Mouse (Mus musculus): ENCODE measurements around the gene Atp5j.

Atp5j gene

GRCm38 (mm10) chr16:84835441-84835822, at the start of gene Atp5j:
TSS of gene Atp5j (minus strand) at chr16:84835625.
- DNase-seq (ENCODE audit: low read depth in 1 of 2, low spot score in 2 of 2): no peak

GRCm38 (mm10) chr16:84884572-84884971, 49.1 kb upstream of the Atp5j start:
- DNase-seq (ENCODE audit: low read depth in 1 of 2, low spot score in 2 of 2): no peak

- DNase-seq (ENCODE audit: low read depth in 1 of 2, low spot score in 2 of 2): no peak
Measured at GRCm38 (mm10) chr16:84881754-84882321, 46.4 kb upstream of the Atp5j start.

- DNase-seq (ENCODE audit: low read depth in 1 of 2, low spot score in 2 of 2): no peak
Measured at GRCm38 (mm10) chr16:84881168-84881567, 45.7 kb upstream of the Atp5j start.

- peak in 1 of 2 experiments; percentile 15 for DNase-seq (ENCODE audit: low read depth in 1 of 2, low spot score in 2 of 2)
Measured at GRCm38 (mm10) chr16:84879146-84879545, 43.7 kb upstream of the Atp5j start.

GRCm38 (mm10) chr16:84876082-84876481, 40.7 kb upstream of the Atp5j start:
- DNase-seq (ENCODE audit: low read depth in 1 of 2, low spot score in 2 of 2): no peak

GRCm38 (mm10) chr16:84875718-84876035, 40.3 kb upstream of the Atp5j start:
- DNase-seq (ENCODE audit: low read depth in 1 of 2, low spot score in 2 of 2): no peak

GRCm38 (mm10) chr16:84875012-84875717, 39.7 kb upstream of the Atp5j start:
- DNase-seq (ENCODE audit: low read depth in 1 of 2, low spot score in 2 of 2): no peak

- DNase-seq (ENCODE audit: low read depth in 1 of 2, low spot score in 2 of 2): no peak
Measured at GRCm38 (mm10) chr16:84873805-84874204, 38.4 kb upstream of the Atp5j start.

- no peak for DNase-seq (ENCODE audit: low read depth in 1 of 2, low spot score in 2 of 2)
Measured at GRCm38 (mm10) chr16:84864656-84865055, 29.2 kb upstream of the Atp5j start.

GRCm38 (mm10) chr16:84853492-84853891, 18.1 kb upstream of the Atp5j start:
- no peak for DNase-seq (ENCODE audit: low read depth in 1 of 2, low spot score in 2 of 2)

GRCm38 (mm10) chr16:84838576-84838975, 3.2 kb upstream of the Atp5j start:
- DNase-seq (ENCODE audit: low read depth in 1 of 2, low spot score in 2 of 2): no peak

GRCm38 (mm10) chr16:84835823-84836743, 658 bp upstream of the Atp5j start:
- DNase-seq (ENCODE audit: low read depth in 1 of 2, low spot score in 2 of 2): peak in 1 of 2 experiments; percentile 1

GRCm38 (mm10) chr16:84834745-84835440, 532 bp downstream of the Atp5j start, which contains the start of gene Gabpa:
TSS of gene Gabpa (plus strand) at chr16:84834925.
- DNase-seq (ENCODE audit: low read depth in 1 of 2, low spot score in 2 of 2): peak; percentile 84 to 88

- no peak for DNase-seq (ENCODE audit: low read depth in 1 of 2, low spot score in 2 of 2)
Measured at GRCm38 (mm10) chr16:84834344-84834743, 1.1 kb downstream of the Atp5j start.

GRCm38 (mm10) chr16:84832736-84833135, 2.7 kb downstream of the Atp5j start:
- DNase-seq (ENCODE audit: low read depth in 1 of 2, low spot score in 2 of 2): no peak

- DNase-seq (ENCODE audit: low read depth in 1 of 2, low spot score in 2 of 2): no peak
Measured at GRCm38 (mm10) chr16:84831696-84832095, 3.7 kb downstream of the Atp5j start.

- no peak for DNase-seq (ENCODE audit: low read depth in 1 of 2, low spot score in 2 of 2)
Measured at GRCm38 (mm10) chr16:84825009-84825408, 10.4 kb downstream of the Atp5j start.

GRCm38 (mm10) chr16:84817423-84817822, 18.0 kb downstream of the Atp5j start:
- no peak for DNase-seq (ENCODE audit: low read depth in 1 of 2, low spot score in 2 of 2)

- peak in 1 of 2 experiments; percentile 7 for DNase-seq (ENCODE audit: low read depth in 1 of 2, low spot score in 2 of 2)
Measured at GRCm38 (mm10) chr16:84814511-84814910, 20.9 kb downstream of the Atp5j start.

- no peak for DNase-seq (ENCODE audit: low read depth in 1 of 2, low spot score in 2 of 2)
Measured at GRCm38 (mm10) chr16:84813852-84814251, 21.6 kb downstream of the Atp5j start.

All from monocyte, adult 2 months (primary cell).